Mouse (Mus musculus) left cerebral cortex, postnatal 25 days (tissue): ENCODE results near the gene Adamts7. TPM values are rescaled to one million over a fixed set of nuclear protein-coding genes. Genes with fewer than 3 reads are reported as not detected.

Experiments
- DNase-seq, 2 experiments: peaks; one replicate each; pipeline ENCODE4 v3.0.0; 2022; ENCODE audit warnings: low spot score in 2 of 2, mixed read lengths in 1 of 2
- intact Hi-C: fragments of 180-260 bp; cut with DNase I; formaldehyde crosslinking; loops from one replicate; pipeline ENCODE4 v1.15.1; 2025
- total RNA-seq, 2 experiments: library from RNA; stranded (reverse); gene quantifications; 2 replicates each; pipeline ENCODE4 v1.2.3; 2021

Adamts7 gene
- total RNA-seq, 2 experiments from 2014 or later: 0.23 to 0.30 TPM

GRCm38 (mm10) chr9:90247316-90247715 lies 84.4 kb downstream of the Adamts7 start:
- no peak for DNase-seq
- intact Hi-C loops: no loop called here

- no peak for DNase-seq
- intact Hi-C loops: no loop called here
Measured at GRCm38 (mm10) chr9:90248326-90248725, 85.5 kb downstream of the Adamts7 start.

DNA sequence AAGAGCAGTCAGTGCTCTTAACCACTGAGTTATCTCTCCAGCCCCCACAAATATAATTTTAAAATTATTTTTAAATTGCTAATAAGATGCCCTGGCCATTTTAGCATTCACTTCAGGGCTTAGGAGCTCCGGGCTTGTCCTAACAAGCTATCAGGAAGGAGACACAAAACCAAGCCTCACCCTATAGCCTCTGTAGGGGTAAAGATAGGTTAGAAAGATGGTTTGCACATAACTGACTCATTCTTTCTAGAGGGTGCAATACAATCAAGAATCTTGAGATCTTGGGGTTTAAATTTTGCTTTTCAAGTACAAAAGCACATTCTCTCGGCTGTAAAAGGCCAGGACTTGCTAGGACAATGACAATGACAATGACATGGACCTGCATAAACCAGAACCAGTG lies 86.2 kb downstream of the Adamts7 start:
- DNase-seq: no peak
- intact Hi-C loops: no loop called here

GRCm38 (mm10) chr9:90250141-90250775 lies 87.4 kb downstream of the Adamts7 start:
- DNase-seq: no peak
- intact Hi-C loops: no loop called here

- DNase-seq: no peak
- intact Hi-C loops: no loop called here
Measured at GRCm38 (mm10) chr9:90250964-90251750, 88.3 kb downstream of the Adamts7 start.

DNA sequence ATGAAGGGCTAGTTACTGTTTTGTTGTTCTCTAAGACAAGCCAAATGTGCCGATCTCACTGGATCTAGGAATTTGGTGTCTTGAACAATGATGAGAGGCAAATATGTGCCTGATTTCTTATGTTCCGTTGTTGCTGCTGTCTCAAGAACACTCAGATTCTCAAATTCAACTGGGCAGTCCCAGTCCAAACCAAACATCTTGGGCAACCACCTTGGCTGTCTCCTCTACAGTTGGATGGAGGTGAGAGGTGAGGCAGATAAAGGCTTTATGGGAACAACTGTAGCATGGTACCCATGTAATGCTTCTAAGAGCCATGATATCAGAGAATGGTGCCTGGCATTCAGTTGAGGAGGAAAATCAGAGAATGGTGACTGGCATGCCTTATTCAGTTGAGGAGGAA lies 90.3 kb downstream of the Adamts7 start:
- DNase-seq: no peak
- intact Hi-C loops: no loop called here

DNA sequence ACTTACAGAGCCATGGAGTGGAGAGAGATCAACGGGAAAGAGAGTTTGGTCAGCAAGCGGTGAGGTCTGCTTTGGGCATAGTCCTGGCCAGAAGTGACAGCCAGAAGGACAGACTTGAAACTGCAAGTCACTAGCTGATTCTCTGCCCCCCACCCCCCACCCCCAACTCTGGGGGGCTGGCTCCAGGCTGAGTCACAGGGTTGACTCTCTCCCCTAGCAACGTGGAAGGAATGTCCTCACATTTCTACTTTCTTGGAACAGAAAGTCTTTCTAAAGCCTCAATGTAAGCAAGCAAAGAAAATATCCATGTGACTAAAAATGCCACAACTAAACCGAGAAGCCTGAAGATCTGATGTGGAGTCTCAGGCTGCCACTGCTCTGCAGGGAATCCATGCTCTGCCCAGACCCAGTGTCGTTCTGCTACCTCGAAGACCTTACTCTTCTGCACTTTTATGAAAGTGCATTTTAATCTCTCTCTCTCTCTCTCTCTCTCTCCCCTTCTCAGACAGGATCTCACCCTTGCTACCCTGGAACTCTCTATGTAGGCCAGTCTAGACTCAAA lies 93.1 kb downstream of the Adamts7 start:
- no peak for DNase-seq
- intact Hi-C loops: no loop called here

GRCm38 (mm10) chr9:90257220-90257619 lies 94.4 kb downstream of the Adamts7 start:
- intact Hi-C loops: no loop called here
- no peak for DNase-seq

Other genes starting within 250 kb of the Adamts7 start
- 10 to 100 TPM; 20.5 TPM for gene Ctsh, start 108.9 kb upstream of the Adamts7 start, total RNA-seq
- 100 to 1,000 TPM; 411 to 422 TPM for gene Morf4l1, start 48.3 kb upstream of the Adamts7 start, total RNA-seq
- gene Tbc1d2b, start 107.7 kb downstream of the Adamts7 start, total RNA-seq: 10 to 100 TPM in 1 of 2 experiments, 1 to 10 TPM in 1; 8.9 to 11.6 TPM